Mouse (Mus musculus): ENCODE results near the gene Ptbp1.
A peak's percentile ranks its signal among the peaks of the same experiment; 100 is the strongest.

The Ptbp1 gene

DNA sequence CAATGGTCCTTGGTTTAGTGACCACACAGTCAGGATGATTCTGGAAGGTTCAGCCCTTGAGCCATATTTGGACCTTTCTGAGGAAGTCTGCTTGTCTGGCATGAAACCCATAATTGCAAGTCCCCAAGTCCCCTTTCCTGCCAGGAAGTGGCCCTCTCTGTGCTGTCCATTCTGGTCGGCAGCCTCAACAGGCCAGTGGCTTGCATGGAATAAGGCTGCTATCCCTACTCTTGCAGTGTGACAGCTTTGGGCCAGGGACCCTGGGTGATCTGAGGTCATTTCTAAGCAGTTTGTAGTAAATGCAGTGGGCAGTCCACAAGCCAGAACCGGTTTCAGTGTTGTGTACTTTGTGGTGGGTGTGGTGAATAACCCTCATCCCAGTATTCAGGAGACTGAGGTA is 16.1 kb upstream of the Ptbp1 start:
- H3K27me3 ChIP-seq (ENCODE audit: insufficient read depth, low read length) = peaks cover 7% of the 10 kb centered on the region
- no peaks in the 10 kb centered on the region for H3K36me3 ChIP-seq (ENCODE audit: insufficient read depth, low read length)
- H3K4me1 ChIP-seq (replicated peaks; ENCODE audit: low read depth, low read length) = peaks cover 34% of the 10 kb centered on the region
- H3K4me3 ChIP-seq (replicated peaks; ENCODE audit: low read length) = no peak overlapping the region
- peaks cover 11% of the 10 kb centered on the region for H3K9me3 ChIP-seq (ENCODE audit: low read length)
- no peak for TF ChIP-seq NANOG (IDR thresholded peaks at IDR 0.05; ENCODE audit: borderline replicate concordance, low read length)
- no peak for TF ChIP-seq CTCF (conservative IDR thresholded peaks at IDR 0.05; ENCODE audit: low read length)
- TF ChIP-seq POU5F1 (IDR thresholded peaks at IDR 0.05; ENCODE audit: borderline replicate concordance, low read length) = no peak

GRCm38 (mm10) chr10:79840091-79840490 is 14.1 kb upstream of the Ptbp1 start:
- H3K9me3 ChIP-seq (ENCODE audit: low read length) = no peaks in the 10 kb centered on the region
- no peaks in the 10 kb centered on the region for H3K36me3 ChIP-seq (ENCODE audit: insufficient read depth, low read length)
- H3K27me3 ChIP-seq (ENCODE audit: insufficient read depth, low read length) = peaks cover 7% of the 10 kb centered on the region
- TF ChIP-seq NANOG (IDR thresholded peaks at IDR 0.05; ENCODE audit: borderline replicate concordance, low read length) = no peak
- TF ChIP-seq POU5F1 (IDR thresholded peaks at IDR 0.05; ENCODE audit: borderline replicate concordance, low read length) = no peak
- no peak for TF ChIP-seq CTCF (conservative IDR thresholded peaks at IDR 0.05; ENCODE audit: low read length)
- peaks cover 51% of the 10 kb centered on the region for H3K4me1 ChIP-seq (replicated peaks; ENCODE audit: low read depth, low read length)
- H3K4me3 ChIP-seq (replicated peaks; ENCODE audit: low read length) = peak overlapping the region; percentile 62

DNA sequence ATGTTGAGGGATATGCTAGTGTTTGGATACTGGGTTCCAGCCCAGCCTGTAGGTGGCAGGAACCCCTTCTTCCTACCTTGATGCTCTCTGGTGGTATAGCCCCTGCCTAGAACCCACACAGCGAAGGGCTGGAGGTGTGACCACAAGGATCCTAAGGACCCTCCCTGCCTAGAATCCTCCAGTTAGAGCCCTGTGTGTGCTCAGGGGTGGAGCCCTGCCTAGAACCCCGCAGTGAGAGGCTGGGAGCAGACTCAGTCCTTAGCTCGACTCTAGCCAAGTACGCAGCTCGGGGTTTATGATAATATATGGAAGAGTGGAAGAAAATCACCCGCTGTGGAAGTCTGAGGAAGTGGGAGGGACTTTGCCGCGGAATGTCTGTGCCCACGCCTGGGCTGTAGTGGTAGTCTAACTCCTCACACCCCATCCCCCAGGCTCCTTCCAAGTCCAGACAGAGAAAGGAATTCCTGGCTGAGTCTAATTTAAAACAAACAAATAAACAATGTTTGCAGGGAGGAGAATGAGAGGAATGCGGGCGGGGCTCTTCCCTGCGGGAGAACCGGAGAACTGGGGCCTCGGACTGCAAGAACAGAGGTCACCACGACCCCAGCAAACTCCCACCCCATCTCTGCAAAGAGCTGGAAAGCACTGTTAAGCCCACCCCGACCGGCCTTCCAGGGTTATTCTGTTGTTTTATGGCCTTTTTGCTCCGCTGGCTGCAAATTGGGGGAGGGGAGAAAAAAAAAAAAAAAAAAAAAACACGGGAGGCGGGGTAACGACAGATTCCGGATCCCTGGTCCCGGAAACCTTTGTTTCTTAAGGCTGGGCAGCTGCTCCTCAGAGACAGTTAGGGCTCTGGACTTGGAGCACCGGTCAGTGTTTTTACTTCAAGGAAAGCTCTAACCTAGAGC is 13.3 kb upstream of the Ptbp1 start:
- Histone ChIP-seq H3K27me3 (ENCODE audit: insufficient read depth, low read length) (peaks cover 7% of the 10 kb centered on the region), H3K36me3 (ENCODE audit: insufficient read depth, low read length) (no peaks in the 10 kb centered on the region), H3K4me3 (replicated peaks; ENCODE audit: low read length) (peak overlapping the region; percentile 62), H3K4me1 (replicated peaks; ENCODE audit: low read depth, low read length) (peaks cover 54% of the 10 kb centered on the region), H3K9me3 (ENCODE audit: low read length) (no peaks in the 10 kb centered on the region)
- no peak for TF ChIP-seq POU5F1 (IDR thresholded peaks at IDR 0.05; ENCODE audit: borderline replicate concordance, low read length)
- 0 out of 2 replicates have a peak, but pooled peaks have one; percentile 23 for TF ChIP-seq NANOG (IDR thresholded peaks at IDR 0.05; ENCODE audit: borderline replicate concordance, low read length)

DNA sequence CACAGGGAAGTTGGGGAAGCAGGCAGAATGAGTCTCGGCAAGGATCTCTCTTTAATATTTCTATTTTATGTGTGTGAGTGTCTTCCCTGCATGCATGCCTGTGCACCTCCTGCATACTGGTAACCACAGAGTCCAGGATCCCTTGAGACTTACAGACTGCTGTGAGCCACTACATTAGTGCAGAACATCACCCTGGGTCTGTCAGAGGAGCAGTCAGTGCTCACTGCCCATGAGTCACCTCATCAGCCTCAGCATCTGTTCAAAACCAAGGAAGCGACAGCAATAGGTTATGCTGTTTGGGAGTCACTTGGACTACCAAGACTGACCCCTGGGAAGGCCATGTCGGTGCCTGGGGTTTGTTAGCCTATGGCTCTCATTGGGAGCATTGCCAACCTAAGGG is 11.9 kb upstream of the Ptbp1 start:
- Histone ChIP-seq H3K27me3 (ENCODE audit: insufficient read depth, low read length) (peaks cover 7% of the 10 kb centered on the region), H3K9me3 (ENCODE audit: low read length) (no peaks in the 10 kb centered on the region)

GRCm38 (mm10) chr10:79843476-79843875 is 10.8 kb upstream of the Ptbp1 start:
- Histone ChIP-seq H3K4me3 (replicated peaks; ENCODE audit: low read length) (no peak overlapping the region), H3K27me3 (ENCODE audit: insufficient read depth, low read length) (no peaks in the 10 kb centered on the region), H3K36me3 (ENCODE audit: insufficient read depth, low read length) (no peaks in the 10 kb centered on the region), H3K4me1 (replicated peaks; ENCODE audit: low read depth, low read length) (peaks cover 65% of the 10 kb centered on the region), H3K9me3 (ENCODE audit: low read length) (no peaks in the 10 kb centered on the region)
- TF ChIP-seq NANOG (IDR thresholded peaks at IDR 0.05; ENCODE audit: borderline replicate concordance, low read length) (no peak), POU5F1 (IDR thresholded peaks at IDR 0.05; ENCODE audit: borderline replicate concordance, low read length) (no peak), CTCF (conservative IDR thresholded peaks at IDR 0.05; ENCODE audit: low read length) (no peak)

More for the DNA sequence above, 11.9 kb upstream of the Ptbp1 start:
- H3K4me3 ChIP-seq (replicated peaks; ENCODE audit: low read length) = no peak overlapping the region
- no peak for TF ChIP-seq CTCF (conservative IDR thresholded peaks at IDR 0.05; ENCODE audit: low read length)
- TF ChIP-seq POU5F1 (IDR thresholded peaks at IDR 0.05; ENCODE audit: borderline replicate concordance, low read length) = no peak
- TF ChIP-seq NANOG (IDR thresholded peaks at IDR 0.05; ENCODE audit: borderline replicate concordance, low read length) = no peak
- H3K4me1 ChIP-seq (replicated peaks; ENCODE audit: low read depth, low read length) = peaks cover 55% of the 10 kb centered on the region
- H3K36me3 ChIP-seq (ENCODE audit: insufficient read depth, low read length) = no peaks in the 10 kb centered on the region

DNA sequence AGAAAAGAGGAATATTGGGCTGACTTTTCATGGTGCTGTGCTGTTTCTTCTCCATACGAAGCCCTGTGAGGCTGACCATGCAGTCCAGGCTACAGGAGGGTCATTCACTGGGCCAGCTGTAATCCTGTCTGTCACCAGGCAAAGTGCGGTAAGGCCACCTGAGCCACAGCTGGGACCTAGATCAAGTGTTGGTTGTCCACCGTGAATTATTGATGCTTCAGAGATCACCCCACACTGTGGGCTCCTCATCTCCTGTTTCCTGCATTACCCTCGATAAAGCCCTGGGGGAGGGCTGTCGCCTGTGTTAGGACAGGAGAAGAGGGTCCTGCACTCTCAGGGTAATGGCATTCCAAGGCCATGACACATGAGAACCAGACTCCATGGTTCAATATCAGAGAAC is 7.7 kb upstream of the Ptbp1 start:
- TF ChIP-seq CTCF (conservative IDR thresholded peaks at IDR 0.05; ENCODE audit: low read length) (no peak), POU5F1 (IDR thresholded peaks at IDR 0.05; ENCODE audit: borderline replicate concordance, low read length) (no peak), NANOG (IDR thresholded peaks at IDR 0.05; ENCODE audit: borderline replicate concordance, low read length) (no peak)
- Histone ChIP-seq H3K4me1 (replicated peaks; ENCODE audit: low read depth, low read length) (peaks cover 76% of the 10 kb centered on the region), H3K36me3 (ENCODE audit: insufficient read depth, low read length) (peaks cover 6% of the 10 kb centered on the region), H3K4me3 (replicated peaks; ENCODE audit: low read length) (no peak overlapping the region), H3K27me3 (ENCODE audit: insufficient read depth, low read length) (no peaks in the 10 kb centered on the region), H3K9me3 (ENCODE audit: low read length) (no peaks in the 10 kb centered on the region)

DNA sequence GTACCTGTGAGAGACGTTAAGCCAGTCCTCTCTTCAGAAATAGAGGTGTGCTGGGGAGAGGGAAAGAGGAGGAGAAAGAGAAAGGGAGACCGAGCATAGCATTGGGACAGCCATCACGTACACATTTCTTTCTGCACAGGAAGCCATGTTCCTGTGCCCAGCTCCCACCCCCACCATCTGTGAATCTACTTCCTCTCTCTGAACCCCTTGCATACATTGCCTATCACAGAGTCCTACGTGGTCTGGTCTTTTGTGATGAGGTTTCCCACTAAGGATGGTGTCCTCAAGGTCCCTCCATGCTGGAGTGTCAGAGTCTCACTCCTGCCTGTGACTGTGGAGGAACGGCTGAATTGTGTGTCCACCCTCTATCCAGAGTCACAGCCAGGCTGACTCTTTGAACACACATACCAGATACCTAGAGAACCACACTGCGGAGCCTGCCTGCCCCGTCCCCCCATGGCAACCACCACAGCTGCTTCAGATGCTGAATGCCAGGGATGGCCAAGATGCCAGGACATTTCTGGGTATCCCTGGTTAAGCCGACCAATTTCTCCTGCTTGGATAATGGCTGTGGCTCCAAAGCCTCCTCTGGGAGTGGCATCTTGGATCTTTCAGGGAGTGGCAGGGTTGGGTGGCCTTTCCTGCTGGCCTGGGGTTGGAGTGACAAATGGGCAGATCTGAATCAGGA is 4.1 kb upstream of the Ptbp1 start:
- peaks cover 6% of the 10 kb centered on the region for H3K36me3 ChIP-seq (ENCODE audit: insufficient read depth, low read length)
- H3K27me3 ChIP-seq (ENCODE audit: insufficient read depth, low read length) = no peaks in the 10 kb centered on the region
- peaks cover 57% of the 10 kb centered on the region for H3K4me1 ChIP-seq (replicated peaks; ENCODE audit: low read depth, low read length)
- peak overlapping the region; percentile 20 for H3K4me3 ChIP-seq (replicated peaks; ENCODE audit: low read length)
- TF ChIP-seq POU5F1 (IDR thresholded peaks at IDR 0.05; ENCODE audit: borderline replicate concordance, low read length) (no peak), CTCF (conservative IDR thresholded peaks at IDR 0.05; ENCODE audit: low read length) (no peak), NANOG (IDR thresholded peaks at IDR 0.05; ENCODE audit: borderline replicate concordance, low read length) (no peak)
- no peaks in the 10 kb centered on the region for H3K9me3 ChIP-seq (ENCODE audit: low read length)

GRCm38 (mm10) chr10:79851653-79852052 is 2.6 kb upstream of the Ptbp1 start:
- H3K9me3 ChIP-seq (ENCODE audit: low read length) = no peaks in the 10 kb centered on the region
- peak overlapping the region; percentile 86 for H3K4me3 ChIP-seq (replicated peaks; ENCODE audit: low read length)
- TF ChIP-seq NANOG (IDR thresholded peaks at IDR 0.05; ENCODE audit: borderline replicate concordance, low read length) (no peak), CTCF (conservative IDR thresholded peaks at IDR 0.05; ENCODE audit: low read length) (no peak), POU5F1 (IDR thresholded peaks at IDR 0.05; ENCODE audit: borderline replicate concordance, low read length) (no peak)
- peaks cover 63% of the 10 kb centered on the region for H3K4me1 ChIP-seq (replicated peaks; ENCODE audit: low read depth, low read length)
- no peaks in the 10 kb centered on the region for H3K27me3 ChIP-seq (ENCODE audit: insufficient read depth, low read length)
- H3K36me3 ChIP-seq (ENCODE audit: insufficient read depth, low read length) = peaks cover 20% of the 10 kb centered on the region
